Mouse (Mus musculus): ENCODE results near the gene Tmprss6. TPM values are rescaled to one million over a fixed set of nuclear protein-coding genes. Genes with fewer than 3 reads are reported as not detected.

The Tmprss6 gene
- polyA plus RNA-seq, 1 experiment from 2014 or later = 0.53 TPM

DNA sequence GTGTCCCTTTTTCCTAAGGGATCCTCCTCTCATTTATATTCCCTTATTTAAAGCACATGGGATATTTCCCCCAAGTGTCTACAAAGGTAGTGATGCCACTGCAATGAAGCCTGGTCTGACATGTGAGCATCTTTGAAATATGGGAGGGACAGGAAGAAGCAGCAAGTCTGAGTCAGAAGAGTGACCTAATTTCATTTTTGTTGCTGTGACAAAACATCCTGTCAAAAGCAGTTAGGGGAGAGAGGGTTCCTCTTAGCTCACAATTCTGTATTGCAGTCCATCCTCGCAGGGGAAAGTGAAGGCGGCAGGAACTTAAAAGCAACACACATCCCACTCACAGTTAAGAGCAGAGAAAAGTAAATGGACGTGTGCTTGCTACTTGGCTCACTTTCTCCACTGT lies 77.6 kb downstream of the Tmprss6 start:
- peaks cover 3% of the 10 kb centered on the region; the same call in 1 of the 2 replicates for H3K9me3 ChIP-seq
- H3K9ac ChIP-seq = no peak overlapping the region
- H3K27ac ChIP-seq = no peak overlapping the region
- H3K4me1 ChIP-seq = no peaks in the 10 kb centered on the region
- no peak overlapping the region for H3K4me2 ChIP-seq
- no peaks in the 10 kb centered on the region for H3K36me3 ChIP-seq
- no peak for ATAC-seq (ENCODE audit: insufficient number of reproducible peaks, insufficient read depth, low FRiP score, low TSS enrichment, low read depth)
- no peaks in the 10 kb centered on the region for H3K27me3 ChIP-seq
- WGBS = 78% methylated on average over 3 of the region's 3 CpGs
- no peak overlapping the region for H3K4me3 ChIP-seq

Other genes with a start within 250 kb of the Tmprss6 start
- 2.4 and 3.8 TPM in 2 replicates for gene Ncf4, start 223.8 kb downstream of the Tmprss6 start, polyA plus RNA-seq (2015; fragmentation: Nextera tagmentation; extraction: Ambion mirVana)
- 0.23 and 0.70 TPM in 2 replicates for gene Csf2rb2, start 162.9 kb downstream of the Tmprss6 start, polyA plus RNA-seq (2015; fragmentation: Nextera tagmentation; extraction: Ambion mirVana)
- 1.6 and 1.9 TPM in 2 replicates for gene Csf2rb, start 142.9 kb downstream of the Tmprss6 start, polyA plus RNA-seq (2015; fragmentation: Nextera tagmentation; extraction: Ambion mirVana)
- gene Tex33, start 72.7 kb downstream of the Tmprss6 start, polyA plus RNA-seq (2015; fragmentation: Nextera tagmentation; extraction: Ambion mirVana) = not detected in 2 replicates
- 22.6 and 25.9 TPM in 2 replicates for gene Tst, start 62.7 kb downstream of the Tmprss6 start, polyA plus RNA-seq (2015; fragmentation: Nextera tagmentation; extraction: Ambion mirVana)
- gene Mpst, start 62.2 kb downstream of the Tmprss6 start, polyA plus RNA-seq (2015; fragmentation: Nextera tagmentation; extraction: Ambion mirVana) = 2.6 and 2.8 TPM in 2 replicates
- gene Kctd17, start 40.1 kb downstream of the Tmprss6 start, polyA plus RNA-seq (2015; fragmentation: Nextera tagmentation; extraction: Ambion mirVana) = 49.5 and 50.6 TPM in 2 replicates
- 0.28 and 0.30 TPM in 2 replicates for gene Il2rb, start 26.6 kb upstream of the Tmprss6 start, polyA plus RNA-seq (2015; fragmentation: Nextera tagmentation; extraction: Ambion mirVana)
- 38.6 and 41.2 TPM in 2 replicates for gene C1qtnf6, start 62.8 kb upstream of the Tmprss6 start, polyA plus RNA-seq (2015; fragmentation: Nextera tagmentation; extraction: Ambion mirVana)
- 0.45 TPM in 1 of 2 replicates, not detected in the other for gene Sstr3, start 76.1 kb upstream of the Tmprss6 start, polyA plus RNA-seq (2015; fragmentation: Nextera tagmentation; extraction: Ambion mirVana)
- gene Rac2, start 104.1 kb upstream of the Tmprss6 start, polyA plus RNA-seq (2015; fragmentation: Nextera tagmentation; extraction: Ambion mirVana) = 13.3 and 13.4 TPM in 2 replicates
- 8.5 and 10.1 TPM in 2 replicates for gene Cyth4, start 128.4 kb upstream of the Tmprss6 start, polyA plus RNA-seq (2015; fragmentation: Nextera tagmentation; extraction: Ambion mirVana)

All from embryonic facial prominence, embryonic 13.5 days (tissue).